Mouse (Mus musculus) spleen, adult 2 months (tissue): ENCODE data around the gene Gpr156. TPM values are rescaled to one million over a fixed set of nuclear protein-coding genes. Genes with fewer than 3 reads are reported as not detected.

Experiments
- DNase-seq, 2 experiments: peaks; one replicate each; pipeline versions ENCODE4 v3.0.0 to v3.0.0-alpha.2; 2012 to 2021; ENCODE audit warnings: low spot score in 2 of 2, low read depth in 1 of 2
- H3K27ac ChIP-seq: fragments of 200-500 bp; 2 replicates; pipeline ENCODE4 v1.5.1; 2012; ENCODE audit warnings: low read length, inconsistent platforms; ENCODE audit not compliant: insufficient read depth
- H3K27me3 ChIP-seq: fragments of 200-500 bp; 2 replicates; pipeline ENCODE4 v1.6.1; 2012; ENCODE audit warnings: mild to moderate bottlenecking, moderate library complexity, low read length, inconsistent platforms; ENCODE audit not compliant: control insufficient read depth, insufficient read depth
- H3K36me3 ChIP-seq: fragments of 200-500 bp; 2 replicates; pipeline ENCODE4 v1.6.1; 2012; ENCODE audit warnings: mild to moderate bottlenecking, low read length, inconsistent platforms; ENCODE audit not compliant: control insufficient read depth, insufficient read depth
- H3K4me1 ChIP-seq: fragments of 200-500 bp; 2 replicates; pipeline ENCODE4 v1.6.1; 2011; ENCODE audit warnings: inconsistent platforms; ENCODE audit not compliant: control insufficient read depth, insufficient read depth, insufficient read length
- H3K4me3 ChIP-seq: fragments of 200-500 bp; 2 replicates; pipeline ENCODE4 v1.5.1; 2011; ENCODE audit warnings: mild to moderate bottlenecking, inconsistent platforms; ENCODE audit not compliant: insufficient read depth, insufficient read length; ENCODE audit errors: extremely low read depth
- CTCF ChIP-seq: fragments of 200-500 bp; IDR thresholded peaks from 2 replicates; pipeline ENCODE4 v1.5.1; 2011; ENCODE audit warnings: mild to moderate bottlenecking, inconsistent platforms; ENCODE audit not compliant: insufficient read depth, insufficient read length, insufficient replicate concordance; ENCODE audit errors: extremely low read depth
- POLR2A ChIP-seq: fragments of 200-500 bp; IDR thresholded peaks from 2 replicates; pipeline ENCODE4 v1.6.1; 2011; ENCODE audit warnings: low read depth, low read length, inconsistent platforms
- WGBS: fragments of 180-500 bp; shearing (Covaris S2); methylation state at CpG from one replicate; pipeline ENCODE4 v1.1.7; 2018; 5-methylcytosine and 5-hydroxymethylcytosine counted together
- polyA plus RNA-seq: library from polyadenylated mRNA; depleted of rRNA; stranded (reverse); fragments of >200 nt; gene quantifications from 2 replicates; pipeline ENCODE4 v1.2.3, GENCODE M21; 2012; rRNA removed

The Gpr156 gene
- polyA plus RNA-seq, 1 experiment, result 0.69 TPM

DNA sequence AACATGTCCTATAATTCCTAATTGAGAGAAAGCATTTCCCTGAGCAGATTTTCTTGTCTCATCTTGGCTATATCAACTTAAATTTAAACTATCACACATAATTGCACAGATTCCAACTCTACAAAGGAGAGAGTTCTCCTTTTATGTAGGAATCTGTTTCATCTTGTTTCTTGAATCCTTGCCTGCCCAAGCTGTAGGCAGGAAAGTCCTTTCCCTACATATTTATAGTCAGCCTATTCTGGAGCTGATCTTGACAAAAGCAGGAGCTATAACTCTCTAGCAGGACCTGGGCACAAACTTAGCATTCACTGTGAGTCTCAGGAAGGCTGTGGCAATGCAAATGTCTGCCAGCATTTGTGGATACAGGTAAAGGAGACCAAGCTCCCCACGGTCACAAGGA, 125.9 kb downstream of the Gpr156 start:
- TF ChIP-seq CTCF (no peak), POLR2A (no peak)
- WGBS, result 93% methylated on average over 1 of the region's 1 CpGs
- Histone ChIP-seq H3K4me3 (no peak overlapping the region), H3K27ac (no peak overlapping the region), H3K27me3 (no peaks in the 10 kb centered on the region), H3K36me3 (no peaks in the 10 kb centered on the region), H3K4me1 (no peaks in the 10 kb centered on the region)
- no peak for DNase-seq

DNA sequence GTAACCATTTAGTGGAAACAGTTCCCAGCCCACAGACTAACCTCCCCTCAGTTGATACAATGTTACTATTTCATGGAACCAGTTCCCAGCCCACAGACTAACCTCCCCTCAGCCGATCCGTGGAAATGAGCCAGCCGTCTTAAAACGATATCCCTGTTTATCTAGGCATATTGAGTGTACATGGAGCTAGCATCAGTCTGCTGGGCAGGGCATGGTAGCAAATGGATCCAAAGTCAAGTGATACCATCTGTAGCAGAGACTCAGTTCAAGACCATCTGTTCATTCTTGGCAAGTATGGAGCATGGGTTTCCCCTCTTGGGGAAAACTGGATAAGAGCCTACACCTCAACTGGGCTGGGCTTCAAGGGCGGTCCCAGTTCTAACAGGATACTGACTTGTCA, 128.3 kb downstream of the Gpr156 start:
- no peak for DNase-seq
- Histone ChIP-seq H3K36me3 (no peaks in the 10 kb centered on the region), H3K27me3 (no peaks in the 10 kb centered on the region), H3K27ac (no peak overlapping the region), H3K4me1 (no peaks in the 10 kb centered on the region), H3K4me3 (no peak overlapping the region)
- TF ChIP-seq CTCF, result no peak
- TF ChIP-seq POLR2A, result no peak
- 88% methylated on average over 5 of the region's 5 CpGs for WGBS

DNA sequence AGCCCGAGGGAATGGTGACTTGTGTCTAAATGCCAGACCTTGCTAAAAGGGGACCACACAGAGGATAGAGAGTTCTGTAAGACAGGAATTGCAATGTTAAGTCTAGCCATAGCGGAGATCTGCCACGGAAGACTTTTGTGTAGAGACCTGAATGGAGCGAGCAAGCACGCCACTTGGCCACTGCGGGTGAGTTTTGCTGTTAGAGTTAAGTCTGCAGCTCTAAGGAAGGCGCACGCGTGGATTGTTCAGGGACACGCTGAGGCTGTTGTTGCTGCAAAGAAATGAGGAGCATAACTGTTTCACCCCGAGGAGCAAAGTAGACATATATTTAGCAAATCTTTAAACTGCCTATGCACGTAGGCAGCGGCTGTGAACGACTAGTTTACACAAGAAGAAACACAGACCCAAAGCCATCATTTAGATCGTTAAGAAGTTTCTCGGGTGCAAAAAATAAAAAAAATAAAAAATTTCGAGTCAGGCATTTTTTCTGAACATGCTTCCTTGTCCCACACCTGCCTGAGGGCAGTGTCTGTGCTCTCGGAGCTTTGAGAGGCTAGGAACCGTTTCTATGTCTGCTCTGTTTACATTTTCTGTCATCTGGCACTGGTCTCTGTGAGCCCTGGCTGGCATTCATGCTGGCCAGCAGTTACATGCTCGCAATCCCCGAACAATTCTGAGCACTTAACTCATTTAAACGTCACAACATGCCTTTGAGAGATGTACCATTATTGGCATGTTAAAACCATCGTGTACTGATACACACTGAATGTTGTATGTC, 131.7 kb downstream of the Gpr156 start:
- no peaks in the 10 kb centered on the region for H3K27me3 ChIP-seq
- no peak for DNase-seq
- no peaks in the 10 kb centered on the region for H3K4me1 ChIP-seq
- WGBS, result 81% methylated on average over 23 of the region's 23 CpGs
- no peak overlapping the region for H3K27ac ChIP-seq
- no peaks in the 10 kb centered on the region for H3K36me3 ChIP-seq
- TF ChIP-seq CTCF, result no peak
- TF ChIP-seq POLR2A, result no peak
- no peak overlapping the region for H3K4me3 ChIP-seq

Other genes with a start within 250 kb of the Gpr156 start
- 10.3 and 11.5 TPM in 2 replicates for gene Fstl1, start 139.6 kb upstream of the Gpr156 start, polyA plus RNA-seq
- not detected in 2 replicates for gene Gm36028, start 55.4 kb upstream of the Gpr156 start, polyA plus RNA-seq
- gene Lrrc58, start 48.1 kb upstream of the Gpr156 start, polyA plus RNA-seq, result 4.8 and 7.1 TPM in 2 replicates
- 7.3 and 9.7 TPM in 2 replicates for gene Gsk3b, start 172.5 kb downstream of the Gpr156 start, polyA plus RNA-seq